Mouse (Mus musculus) CH12.LX (cell line): Measurements from ENCODE around the gene Rpl7l1. TPM values are rescaled to one million over a fixed set of nuclear protein-coding genes. Genes with fewer than 3 reads are reported as not detected.

Source experiments
- DNase-seq: peaks from one replicate; pipeline ENCODE4 v3.0.0-alpha.2; 2013; ENCODE audit errors: extremely low read depth
- H3K27ac ChIP-seq: 2 replicates; pipeline ENCODE4 v1.5.1; 2012; ENCODE audit warnings: low read depth, mild to moderate bottlenecking, control low read depth, moderate library complexity; ENCODE audit not compliant: insufficient read depth
- H3K27me3 ChIP-seq: replicated peaks from 2 replicates; pipeline ENCODE3; 2012; ENCODE audit warnings: inconsistent platforms
- H3K36me3 ChIP-seq, 2 experiments: replicated peaks in 1 of 2; 2 replicates each; pipeline versions ENCODE3 to v1.6.1; 2012; ENCODE audit warnings: inconsistent platforms in 1 of 2, low read length in 1 of 2, mild to moderate bottlenecking in 1 of 2, mixed read lengths in 1 of 2, moderate library complexity in 1 of 2; ENCODE audit not compliant: control insufficient read depth in 1 of 2, insufficient read depth in 1 of 2
- H3K4me1 ChIP-seq, 2 experiments: 2 replicates each; pipeline ENCODE4 v1.6.1; 2012; ENCODE audit warnings: inconsistent platforms in 1 of 2, moderate library complexity in 1 of 2; ENCODE audit not compliant: insufficient read depth in 2 of 2, control insufficient read depth in 1 of 2
- H3K4me2 ChIP-seq: 2 replicates; pipeline ENCODE4 v1.6.1; 2012; ENCODE audit warnings: low read depth, mild to moderate bottlenecking, control low read depth; ENCODE audit not compliant: poor library complexity, insufficient read depth, severe bottlenecking
- H3K4me3 ChIP-seq, 3 experiments: fragments of 150-350 bp in 1 of 3; sonication (generic) in 1 of 3; replicated peaks in 1 of 3; 2 replicates each; pipeline versions ENCODE3 to v1.5.1; 2011 to 2012; ENCODE audit warnings: low read depth in 2 of 3, low read length in 2 of 3, mild to moderate bottlenecking in 2 of 3, moderate library complexity in 2 of 3, control low read depth in 1 of 3, improper control_type of control experiment in 1 of 3, inconsistent platforms in 1 of 3, mixed read lengths in 1 of 3; ENCODE audit not compliant: poor library complexity in 1 of 3
- H3K79me2 ChIP-seq: replicated peaks from 2 replicates; pipeline ENCODE4 v1.6.1; 2012; ENCODE audit warnings: mild to moderate bottlenecking, moderate library complexity; ENCODE audit not compliant: control insufficient read depth, poor library complexity, insufficient read depth, severe bottlenecking; ENCODE audit errors: extremely low read depth
- H3K9ac ChIP-seq: 2 replicates; pipeline ENCODE4 v1.6.1; 2012; ENCODE audit warnings: low read depth, mild to moderate bottlenecking, control low read depth, moderate library complexity; ENCODE audit not compliant: insufficient read depth
- H3K9me3 ChIP-seq: replicated peaks from 2 replicates; pipeline ENCODE3; 2012; ENCODE audit warnings: low read length, inconsistent platforms, mixed read lengths
- CTCF ChIP-seq, 2 experiments: IDR thresholded peaks in 1 of 2; conservative IDR thresholded peaks in 1 of 2; 2 replicates each; pipeline ENCODE4 v1.5.1; 2011 to 2012; ENCODE audit warnings: low read depth in 2 of 2, low read length in 2 of 2, improper control_type of control experiment in 1 of 2, inconsistent platforms in 1 of 2, mild to moderate bottlenecking in 1 of 2, moderate library complexity in 1 of 2
- E2F4 ChIP-seq: IDR thresholded peaks from 2 replicates; pipeline ENCODE4 v1.6.1; 2011; ENCODE audit warnings: low read depth, low read length, improper control_type of control experiment; ENCODE audit not compliant: insufficient replicate concordance
- ETS1 ChIP-seq: conservative IDR thresholded peaks from 2 replicates; pipeline ENCODE4 v1.6.1; 2012; ENCODE audit warnings: low read depth, mild to moderate bottlenecking, inconsistent platforms, low read length, improper control_type of control experiment, moderate library complexity
- GABPA ChIP-seq: IDR thresholded peaks from 2 replicates; pipeline ENCODE4 v1.6.1; 2012; ENCODE audit warnings: low read depth, low read length, improper control_type of control experiment, inconsistent platforms; ENCODE audit not compliant: insufficient replicate concordance
- HCFC1 ChIP-seq: IDR thresholded peaks from 2 replicates; pipeline ENCODE4 v1.6.1; 2012; ENCODE audit warnings: low read depth, mild to moderate bottlenecking, inconsistent platforms, low read length, improper control_type of control experiment
- IRF4 ChIP-seq: IDR thresholded peaks from 2 replicates; pipeline ENCODE4 v1.6.1; 2014; ENCODE audit warnings: low read depth, mild to moderate bottlenecking, inconsistent platforms, low read length, improper control_type of control experiment
- JUN ChIP-seq: IDR thresholded peaks from 2 replicates; pipeline ENCODE4 v1.6.1; 2011; ENCODE audit warnings: low read depth, mild to moderate bottlenecking, low read length, improper control_type of control experiment, moderate library complexity; ENCODE audit not compliant: insufficient read depth
- KAT2A ChIP-seq: IDR thresholded peaks from 2 replicates; pipeline ENCODE4 v1.6.1; 2012; ENCODE audit warnings: low read length, improper control_type of control experiment, inconsistent platforms; ENCODE audit not compliant: insufficient replicate concordance
- MAX ChIP-seq: IDR thresholded peaks from 2 replicates; pipeline ENCODE4 v1.6.1; 2011; ENCODE audit warnings: low read length, improper control_type of control experiment
- MAZ ChIP-seq: IDR thresholded peaks from 2 replicates; pipeline ENCODE4 v1.6.1; 2012; ENCODE audit warnings: low read depth, mild to moderate bottlenecking, inconsistent platforms, low read length, improper control_type of control experiment, moderate library complexity
- MEF2A ChIP-seq: IDR thresholded peaks from 2 replicates; pipeline ENCODE4 v1.6.1; 2014; ENCODE audit warnings: low read depth, mild to moderate bottlenecking, inconsistent platforms, low read length, improper control_type of control experiment, borderline replicate concordance
- MXI1 ChIP-seq: IDR thresholded peaks from 2 replicates; pipeline ENCODE4 v1.6.1; 2011; ENCODE audit warnings: mild to moderate bottlenecking, low read depth, low read length, improper control_type of control experiment
- NELFE ChIP-seq: IDR thresholded peaks from 2 replicates; pipeline ENCODE4 v1.6.1; 2011; ENCODE audit warnings: low read depth, low read length, improper control_type of control experiment
- NRF1 ChIP-seq: IDR thresholded peaks from 2 replicates; pipeline ENCODE4 v1.6.1; 2014; ENCODE audit warnings: low read depth, mild to moderate bottlenecking, inconsistent platforms, low read length, improper control_type of control experiment, moderate library complexity
- PAX5 ChIP-seq: IDR thresholded peaks from 2 replicates; pipeline ENCODE4 v1.6.1; 2012; ENCODE audit warnings: low read length, inconsistent platforms, mixed read lengths
- POLR2A ChIP-seq: IDR thresholded peaks from 2 replicates; pipeline ENCODE4 v1.6.1; 2011; ENCODE audit warnings: low read depth, mild to moderate bottlenecking, improper control_type of control experiment, low read length
- POLR2AphosphoS2 ChIP-seq: IDR thresholded peaks from 2 replicates; pipeline ENCODE4 v1.6.1; 2011; ENCODE audit warnings: low read depth, low read length, improper control_type of control experiment
- TCF12 ChIP-seq: IDR thresholded peaks from 2 replicates; pipeline ENCODE4 v1.6.1; 2014; ENCODE audit warnings: low read depth, mild to moderate bottlenecking, inconsistent platforms, low read length, improper control_type of control experiment
- UBTF ChIP-seq: IDR thresholded peaks from 2 replicates; pipeline ENCODE4 v1.6.1; 2012; ENCODE audit warnings: low read depth, mild to moderate bottlenecking, inconsistent platforms, low read length, improper control_type of control experiment, moderate library complexity
- USF2 ChIP-seq: conservative IDR thresholded peaks from 2 replicates; pipeline ENCODE4 v1.6.1; 2011; ENCODE audit warnings: low read depth, low read length, improper control_type of control experiment
- ZC3H11A ChIP-seq: IDR thresholded peaks from 2 replicates; pipeline ENCODE4 v1.6.1; 2012; ENCODE audit warnings: low read depth, mild to moderate bottlenecking, inconsistent platforms, low read length, improper control_type of control experiment
- ZKSCAN1 ChIP-seq: IDR thresholded peaks from 2 replicates; pipeline ENCODE4 v1.6.1; 2012; ENCODE audit warnings: low read depth, inconsistent platforms, low read length, improper control_type of control experiment, borderline replicate concordance
- ZMIZ1 ChIP-seq: IDR thresholded peaks from 2 replicates; pipeline ENCODE4 v1.6.1; 2012; ENCODE audit warnings: low read depth, mild to moderate bottlenecking, inconsistent platforms, low read length, improper control_type of control experiment
- ZNF384 ChIP-seq: IDR thresholded peaks from 2 replicates; pipeline ENCODE4 v1.6.1; 2012; ENCODE audit warnings: low read depth, low read length, improper control_type of control experiment, inconsistent platforms
- dilution Hi-C: fragments of 300-500 bp; cut with MboI; formaldehyde crosslinking; loops from 2 replicates; pipeline ENCODE4 v1.14.3; 2020; ENCODE audit warnings: low sequenced_read_pairs; ENCODE audit not compliant: extremely low pct_unique_long_range_greater_than_20kb, extremely low pct_ligation_motif_present
- in situ Hi-C: fragments of 300-500 bp; cut with MboI; formaldehyde crosslinking; loops from 3 replicates; pipeline ENCODE4 v1.14.3; 2019; ENCODE audit warnings: low sequenced_read_pairs, low pct_ligation_motif_present, low pct_unique_long_range_greater_than_20kb, mixed read lengths
- polyA plus RNA-seq: library from polyadenylated mRNA; unstranded; fragments of >175 nt; gene quantifications from 2 replicates; pipeline ENCODE4 v1.2.1, GENCODE M21; 2012; ENCODE audit warnings: low read depth; ENCODE audit not compliant: insufficient read length
- total RNA-seq, 2 experiments: library from RNA; depleted of rRNA; stranded (reverse); fragments of 300-350 nt in 1 of 2; fragments of >200 nt in 1 of 2; gene quantifications; 2 replicates each; pipeline ENCODE4 v1.2.3; 2012 to 2014

The Rpl7l1 gene
- total and polyA plus RNA-seq, 3 experiments, result 160 to 296 (median 261) TPM

- H3K27me3 ChIP-seq, result no peaks in the 10 kb centered on the region
- H3K27ac ChIP-seq, result no peak overlapping the region
- H3K9ac ChIP-seq, result no peak overlapping the region
- dilution Hi-C loops, result no loop called here
- H3K79me2 ChIP-seq, result 0 out of 2 replicates have a peak, but pooled peaks cover 4% of the 10 kb centered on the region
- H3K4me3 ChIP-seq, result no peak overlapping the region
- H3K36me3 ChIP-seq, result peaks cover 53 to 86% of the 10 kb centered on the region in 2 experiments
- H3K4me1 ChIP-seq, result peaks cover 0 to 2% of the 10 kb centered on the region in 2 experiments; a peak in 2 of 4 replicates
- in situ Hi-C loops, result no loop called here
- DNase-seq, result no peak
- no peak for TF ChIP-seq ETS1
- TF ChIP-seq ZMIZ1, result no peak
- TF ChIP-seq ZKSCAN1, result no peak
- TF ChIP-seq USF2, result no peak
- no peak for TF ChIP-seq ZNF384
- no peak for TF ChIP-seq GABPA
- no peak for TF ChIP-seq IRF4
- no peak for TF ChIP-seq E2F4
- no peak for TF ChIP-seq PAX5
- TF ChIP-seq ZC3H11A, result no peak
- TF ChIP-seq MAX, result no peak
- TF ChIP-seq NELFE, result no peak
- no peak for TF ChIP-seq JUN
- no peak for TF ChIP-seq UBTF
- TF ChIP-seq HCFC1, result no peak
- no peak for TF ChIP-seq KAT2A
- peaks cover 2% of the 10 kb centered on the region for H3K9me3 ChIP-seq
- H3K4me2 ChIP-seq, result no peak overlapping the region
These were observed 33.8 kb upstream of the Rpl7l1 start for GRCm38 (mm10) chr17:46816306-46816705.

GRCm38 (mm10) chr17:46814497-46814896, 32.0 kb upstream of the Rpl7l1 start:
- no peaks in the 10 kb centered on the region for H3K9me3 ChIP-seq
- no peak overlapping the region for H3K9ac ChIP-seq
- dilution Hi-C loops (no loop called here), in situ Hi-C loops (no loop called here)
- H3K4me2 ChIP-seq, result no peak overlapping the region
- peaks cover 44 to 81% of the 10 kb centered on the region in 2 experiments for H3K36me3 ChIP-seq
- peaks cover 0 to 2% of the 10 kb centered on the region in 2 experiments; a peak in 2 of 4 replicates for H3K4me1 ChIP-seq
- no peak overlapping the region for H3K27ac ChIP-seq
- no peak overlapping the region for H3K4me3 ChIP-seq
- no peak for TF ChIP-seq PAX5
- TF ChIP-seq UBTF, result no peak
- TF ChIP-seq NRF1, result no peak
- no peak for TF ChIP-seq ZKSCAN1
- no peak for TF ChIP-seq CTCF (conservative IDR thresholded peaks at IDR 0.05 in 1 of 2, IDR thresholded peaks at IDR 0.05 in 1 of 2; ENCODE audit: low read depth in 2 of 2, low read length in 2 of 2)
- no peak for TF ChIP-seq ZC3H11A
- TF ChIP-seq POLR2A, result no peak
- no peak for TF ChIP-seq MAZ
- TF ChIP-seq TCF12, result no peak
- no peak for TF ChIP-seq POLR2AphosphoS2
- no peak for TF ChIP-seq JUN
- no peak for TF ChIP-seq MXI1
- TF ChIP-seq MEF2A, result no peak
- DNase-seq, result no peak
- no peaks in the 10 kb centered on the region for H3K27me3 ChIP-seq
- H3K79me2 ChIP-seq, result 0 out of 2 replicates have a peak, but pooled peaks cover 4% of the 10 kb centered on the region
